Mouse (Mus musculus): Measurements from ENCODE around the gene 9930022D16Rik. TPM values are rescaled to one million over a fixed set of nuclear protein-coding genes. Genes with fewer than 3 reads are reported as not detected.

Gene 9930022D16Rik
- polyA plus RNA-seq (2014; fragmentation: Nextera tagmentation; extraction: Ambion mirVana) = not detected in 2 replicates

DNA sequence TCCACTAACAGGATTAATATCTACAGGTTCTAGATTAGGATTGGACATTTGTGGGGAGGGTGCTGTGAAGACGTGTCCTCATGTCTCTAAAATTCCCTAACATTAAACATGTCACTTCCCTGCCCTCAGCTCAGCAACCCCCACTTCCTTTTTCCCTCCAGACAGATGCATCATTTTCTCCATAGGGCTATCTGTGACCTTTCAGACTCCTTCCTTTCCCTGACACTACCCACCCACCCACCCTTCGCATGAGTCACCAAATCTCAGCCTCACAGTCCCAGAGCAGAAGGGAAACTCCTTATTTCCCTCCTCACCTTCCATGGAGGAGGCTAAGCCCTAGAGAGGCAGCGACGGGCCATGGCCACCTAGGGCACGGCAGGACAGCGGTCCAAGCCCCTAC is at the start of gene 9930022D16Rik:
Gene 9930022D16Rik (plus strand): TSS at position 301 of the 400 bp plus-strand sequence.
- H3K27me3 ChIP-seq (replicated peaks; ENCODE audit: control insufficient read depth, insufficient read depth, low read length) = no peaks in the 10 kb centered on the region
- no peak within 1 kb of the TSS for H3K27ac ChIP-seq (ENCODE audit: low read depth, low read length)
- H3K9ac ChIP-seq (ENCODE audit: low read length) = no peak within 1 kb of the TSS
- ATAC-seq (no peak), DNase-seq (ENCODE audit: low spot score) (no peak)
- H3K36me3 ChIP-seq (ENCODE audit: control insufficient read depth, insufficient read depth, low read length) = no peaks in the 10 kb centered on the region
- H3K4me3 ChIP-seq (ENCODE audit: low read depth, low read length) = no peak within 1 kb of the TSS
- no peak within 1 kb of the TSS for H3K4me2 ChIP-seq (ENCODE audit: low read length)
- WGBS = 88% methylated on average over 5 of the region's 6 CpGs
- no peaks in the 10 kb centered on the region for H3K4me1 ChIP-seq (ENCODE audit: control insufficient read depth, insufficient read depth, low read length)
- H3K9me3 ChIP-seq (replicated peaks; ENCODE audit: control insufficient read depth, low read length) = no peaks in the 10 kb centered on the region

- Histone ChIP-seq H3K9me3 (replicated peaks; ENCODE audit: control insufficient read depth, low read length) (no peaks in the 10 kb centered on the region), H3K4me2 (ENCODE audit: low read length) (peak overlapping the region; percentile 83), H3K27me3 (replicated peaks; ENCODE audit: control insufficient read depth, insufficient read depth, low read length) (no peaks in the 10 kb centered on the region; the same call in 1 of the 2 replicates), H3K4me3 (ENCODE audit: low read depth, low read length) (peak overlapping the region; percentile 87), H3K36me3 (ENCODE audit: control insufficient read depth, insufficient read depth, low read length) (peaks cover 29% of the 10 kb centered on the region), H3K4me1 (ENCODE audit: control insufficient read depth, insufficient read depth, low read length) (peaks cover 50% of the 10 kb centered on the region), H3K9ac (ENCODE audit: low read length) (peak overlapping the region; percentile 46), H3K27ac (ENCODE audit: low read depth, low read length) (no peak overlapping the region)
- no peak for DNase-seq (ENCODE audit: low spot score)
- whole genome bisulfite sequencing = 30% methylated on average over 2 of the region's 2 CpGs
- no peak for ATAC-seq
Measured at GRCm38 (mm10) chr11:109364337-109364736, 49.4 kb upstream of the 9930022D16Rik start.

DNA sequence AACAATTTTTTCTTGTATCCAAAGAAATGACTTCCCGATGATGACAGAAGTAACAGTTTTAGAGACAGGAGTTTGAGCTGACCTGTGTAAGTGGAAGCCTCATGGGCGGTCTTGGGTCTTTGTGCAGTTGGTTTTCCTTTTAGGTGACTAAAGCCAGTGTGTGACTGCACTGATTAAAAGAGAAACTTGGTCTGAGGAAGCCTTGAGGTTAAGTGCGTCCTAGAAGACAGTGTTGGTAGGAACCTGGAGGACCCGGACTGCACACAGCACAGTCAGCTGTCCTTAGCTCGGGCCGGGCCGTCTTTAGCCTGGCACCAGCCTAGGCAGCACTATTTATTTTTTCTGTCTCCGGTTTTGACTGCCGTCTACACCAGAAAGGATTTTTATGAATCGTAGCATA is 48.8 kb upstream of the 9930022D16Rik start:
- H3K4me2 ChIP-seq (ENCODE audit: low read length) = peak overlapping the region; percentile 83
- no peak overlapping the region for H3K27ac ChIP-seq (ENCODE audit: low read depth, low read length)
- ATAC-seq = no peak
- H3K4me1 ChIP-seq (ENCODE audit: control insufficient read depth, insufficient read depth, low read length) = peaks cover 45% of the 10 kb centered on the region
- no peak for DNase-seq (ENCODE audit: low spot score)
- WGBS = 81% methylated on average over 10 of the region's 10 CpGs
- no peaks in the 10 kb centered on the region for H3K9me3 ChIP-seq (replicated peaks; ENCODE audit: control insufficient read depth, low read length)
- H3K27me3 ChIP-seq (replicated peaks; ENCODE audit: control insufficient read depth, insufficient read depth, low read length) = no peaks in the 10 kb centered on the region; the same call in 1 of the 2 replicates
- H3K36me3 ChIP-seq (ENCODE audit: control insufficient read depth, insufficient read depth, low read length) = peaks cover 29% of the 10 kb centered on the region
- H3K4me3 ChIP-seq (ENCODE audit: low read depth, low read length) = peak overlapping the region; percentile 87; the same call in 1 of the 2 replicates
- H3K9ac ChIP-seq (ENCODE audit: low read length) = peak overlapping the region; percentile 46

DNA sequence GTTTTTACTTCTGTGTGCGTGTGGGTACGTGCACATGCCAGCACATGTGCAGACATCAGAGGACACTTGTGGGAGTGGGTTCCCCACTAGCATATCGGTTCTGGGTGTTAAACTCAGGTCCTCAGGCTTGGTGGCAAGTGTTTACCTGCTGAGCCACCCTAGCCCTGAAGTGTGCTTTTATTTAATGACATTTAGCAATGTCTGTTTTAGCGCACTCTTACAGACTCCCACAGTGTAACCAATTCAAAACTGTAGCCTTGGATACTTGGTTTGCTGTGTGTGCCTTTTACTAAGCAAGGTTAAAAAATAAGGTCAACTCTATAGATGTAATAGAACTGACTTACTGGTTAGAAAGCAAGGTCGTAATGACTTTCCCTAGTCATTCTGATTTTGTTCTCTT is 47.9 kb upstream of the 9930022D16Rik start:
- WGBS = 95% methylated on average over 5 of the region's 5 CpGs
- Histone ChIP-seq H3K4me3 (ENCODE audit: low read depth, low read length) (no peak overlapping the region), H3K4me2 (ENCODE audit: low read length) (no peak overlapping the region), H3K9ac (ENCODE audit: low read length) (no peak overlapping the region), H3K4me1 (ENCODE audit: control insufficient read depth, insufficient read depth, low read length) (peaks cover 36% of the 10 kb centered on the region), H3K27ac (ENCODE audit: low read depth, low read length) (no peak overlapping the region), H3K9me3 (replicated peaks; ENCODE audit: control insufficient read depth, low read length) (no peaks in the 10 kb centered on the region), H3K36me3 (ENCODE audit: control insufficient read depth, insufficient read depth, low read length) (peaks cover 29% of the 10 kb centered on the region), H3K27me3 (replicated peaks; ENCODE audit: control insufficient read depth, insufficient read depth, low read length) (no peaks in the 10 kb centered on the region; the same call in 1 of the 2 replicates)
- ATAC-seq (no peak), DNase-seq (ENCODE audit: low spot score) (no peak)

DNA sequence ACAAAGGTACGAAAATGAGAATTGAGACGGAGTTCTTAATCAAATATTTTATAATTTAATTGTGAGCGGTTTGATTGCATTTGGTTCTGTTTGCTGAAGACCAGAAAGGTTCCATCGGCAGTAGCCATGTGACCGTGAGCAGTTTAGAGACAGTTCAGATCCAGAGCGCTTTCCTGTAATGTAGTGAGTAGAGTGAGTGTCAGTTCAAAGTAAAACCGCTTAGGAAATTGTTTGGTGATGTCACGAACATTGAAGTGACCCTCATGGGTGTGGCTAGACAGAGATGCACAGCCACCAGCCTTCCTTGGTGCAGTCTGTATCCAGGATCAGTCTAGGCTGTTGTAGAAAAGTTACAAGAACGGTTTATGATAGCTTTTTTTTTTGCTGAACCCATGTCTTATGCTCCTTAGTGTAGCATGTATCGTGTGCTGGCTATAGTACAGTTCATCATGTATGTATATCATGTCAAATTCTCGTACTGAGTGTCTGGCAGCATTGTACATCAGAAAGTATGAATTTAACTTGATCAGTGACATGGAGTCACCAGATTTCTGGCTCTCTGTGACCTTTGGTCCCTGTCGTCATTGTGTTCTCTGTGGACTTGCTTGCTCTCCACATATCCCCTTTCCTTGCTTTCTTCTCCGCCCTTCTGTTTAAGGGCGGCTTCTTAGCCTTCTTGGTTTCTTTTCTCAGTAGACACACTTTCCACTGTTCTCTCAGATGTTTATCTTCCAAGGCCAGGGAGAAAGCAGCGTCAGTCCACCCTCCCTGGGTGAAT is 46.7 kb upstream of the 9930022D16Rik start:
- 87% methylated on average over 15 of the region's 15 CpGs for WGBS
- DNase-seq (ENCODE audit: low spot score) (no peak), ATAC-seq (no peak)
- H3K27me3 ChIP-seq (replicated peaks; ENCODE audit: control insufficient read depth, insufficient read depth, low read length) = no peaks in the 10 kb centered on the region
- H3K36me3 ChIP-seq (ENCODE audit: control insufficient read depth, insufficient read depth, low read length) = peaks cover 29% of the 10 kb centered on the region
- H3K9me3 ChIP-seq (replicated peaks; ENCODE audit: control insufficient read depth, low read length) = no peaks in the 10 kb centered on the region
- no peak overlapping the region for H3K27ac ChIP-seq (ENCODE audit: low read depth, low read length)
- no peak overlapping the region for H3K4me2 ChIP-seq (ENCODE audit: low read length)
- no peak overlapping the region for H3K4me3 ChIP-seq (ENCODE audit: low read depth, low read length)
- H3K9ac ChIP-seq (ENCODE audit: low read length) = no peak overlapping the region
- peaks cover 27% of the 10 kb centered on the region for H3K4me1 ChIP-seq (ENCODE audit: control insufficient read depth, insufficient read depth, low read length)

- Histone ChIP-seq H3K4me2 (ENCODE audit: low read length) (no peak overlapping the region), H3K36me3 (ENCODE audit: control insufficient read depth, insufficient read depth, low read length) (peaks cover 31% of the 10 kb centered on the region), H3K4me3 (ENCODE audit: low read depth, low read length) (no peak overlapping the region), H3K9me3 (replicated peaks; ENCODE audit: control insufficient read depth, low read length) (no peaks in the 10 kb centered on the region), H3K27me3 (replicated peaks; ENCODE audit: control insufficient read depth, insufficient read depth, low read length) (no peaks in the 10 kb centered on the region), H3K9ac (ENCODE audit: low read length) (no peak overlapping the region), H3K4me1 (ENCODE audit: control insufficient read depth, insufficient read depth, low read length) (peaks cover 23% of the 10 kb centered on the region), H3K27ac (ENCODE audit: low read depth, low read length) (no peak overlapping the region)
- 92% methylated on average over 3 of the region's 3 CpGs for WGBS
- no peak for ATAC-seq
- no peak for DNase-seq (ENCODE audit: low spot score)
Measured at GRCm38 (mm10) chr11:109369026-109369637, 44.6 kb upstream of the 9930022D16Rik start.

DNA sequence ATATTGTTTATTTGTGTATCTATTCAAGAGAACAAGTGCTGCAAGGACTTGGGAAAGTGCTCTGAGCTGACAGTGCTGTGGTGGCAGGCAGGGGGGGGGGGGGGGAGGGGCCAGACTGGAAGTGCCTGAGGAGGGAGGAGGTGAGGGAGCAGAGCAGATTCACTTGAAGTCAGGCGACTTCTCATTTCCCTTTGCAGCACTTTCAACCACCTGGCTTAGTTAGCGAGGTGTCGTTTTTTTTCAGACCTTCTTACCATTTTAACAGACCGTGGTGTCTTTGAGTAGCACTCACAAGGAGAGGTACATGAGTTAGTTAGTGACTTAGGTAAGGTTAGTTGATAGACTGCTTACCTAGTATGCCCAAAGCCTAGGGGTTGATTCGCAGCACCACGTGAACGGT is 38.3 kb upstream of the 9930022D16Rik start:
- Histone ChIP-seq H3K36me3 (ENCODE audit: control insufficient read depth, insufficient read depth, low read length) (0 out of 2 replicates have a peak, but pooled peaks cover 3% of the 10 kb centered on the region), H3K27ac (ENCODE audit: low read depth, low read length) (no peak overlapping the region), H3K4me2 (ENCODE audit: low read length) (no peak overlapping the region), H3K4me1 (ENCODE audit: control insufficient read depth, insufficient read depth, low read length) (peaks cover 15% of the 10 kb centered on the region), H3K4me3 (ENCODE audit: low read depth, low read length) (no peak overlapping the region), H3K9ac (ENCODE audit: low read length) (no peak overlapping the region), H3K9me3 (replicated peaks; ENCODE audit: control insufficient read depth, low read length) (no peaks in the 10 kb centered on the region), H3K27me3 (replicated peaks; ENCODE audit: control insufficient read depth, insufficient read depth, low read length) (no peaks in the 10 kb centered on the region)
- WGBS = 82% methylated on average over 7 of the region's 7 CpGs
- DNase-seq (ENCODE audit: low spot score) (no peak), ATAC-seq (no peak)

- DNase-seq (ENCODE audit: low spot score) = peak; percentile 66
Measured at GRCm38 (mm10) chr11:109376484-109377143, 37.1 kb upstream of the 9930022D16Rik start.

More at GRCm38 (mm10) chr11:109376484-109377143, 37.1 kb upstream of the 9930022D16Rik start:
- Histone ChIP-seq H3K27me3 (replicated peaks; ENCODE audit: control insufficient read depth, insufficient read depth, low read length) (no peaks in the 10 kb centered on the region), H3K9ac (ENCODE audit: low read length) (no peak overlapping the region), H3K27ac (ENCODE audit: low read depth, low read length) (no peak overlapping the region), H3K36me3 (ENCODE audit: control insufficient read depth, insufficient read depth, low read length) (0 out of 2 replicates have a peak, but pooled peaks cover 3% of the 10 kb centered on the region), H3K4me1 (ENCODE audit: control insufficient read depth, insufficient read depth, low read length) (peaks cover 15% of the 10 kb centered on the region), H3K4me3 (ENCODE audit: low read depth, low read length) (no peak overlapping the region), H3K9me3 (replicated peaks; ENCODE audit: control insufficient read depth, low read length) (no peaks in the 10 kb centered on the region), H3K4me2 (ENCODE audit: low read length) (no peak overlapping the region)
- peak; percentile 62 for ATAC-seq
- 46% methylated on average over 7 of the region's 7 CpGs for WGBS
